Mouse (Mus musculus) lung, postnatal 4 days (tissue): Measurements from ENCODE around the gene Foxd4.
"Not testable (repeated sequence)": the region's sequence is repeated elsewhere in the genome, so short reads cannot be mapped to it uniquely, and the experiment has no call there.

Experiments
- DNase-seq, 2 experiments: peaks; one replicate each; pipeline ENCODE4 v3.0.0; 2021

Foxd4 gene

DNA sequence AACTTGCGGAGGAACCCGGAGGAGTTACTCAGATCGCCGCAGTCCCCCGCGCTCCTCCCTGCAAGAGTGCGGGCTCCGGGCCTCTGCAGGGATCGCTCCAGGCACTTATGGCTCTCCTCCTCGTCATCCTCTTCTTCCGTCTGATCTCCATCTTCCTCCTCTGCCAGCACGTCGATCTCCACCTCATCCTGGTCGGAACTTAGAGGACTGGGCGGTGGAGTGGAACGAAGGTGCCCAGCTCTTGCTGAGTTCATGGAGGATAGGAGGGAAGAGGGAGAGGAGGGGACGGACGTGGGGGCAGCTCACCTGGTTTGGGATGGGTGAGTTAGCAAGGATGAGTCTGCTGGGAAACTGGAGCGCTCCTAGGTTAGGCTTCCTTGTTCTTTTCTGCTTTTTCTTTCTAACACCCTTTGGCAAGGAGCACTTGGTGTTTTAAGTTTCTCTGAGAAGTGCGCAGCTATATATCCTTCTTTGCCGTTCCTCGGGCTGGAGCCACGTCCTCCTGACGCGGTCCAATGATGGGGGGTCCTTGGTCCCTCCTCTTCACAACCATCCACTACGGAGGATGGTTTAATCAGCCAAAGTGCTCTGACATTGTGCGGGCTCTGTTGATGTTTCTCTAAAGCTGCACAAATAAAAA lies at the start of gene Foxd4:
Foxd4 (minus strand) TSS at position 617 of the 640 bp plus-strand sequence.
- DNase-seq: no peak

DNA sequence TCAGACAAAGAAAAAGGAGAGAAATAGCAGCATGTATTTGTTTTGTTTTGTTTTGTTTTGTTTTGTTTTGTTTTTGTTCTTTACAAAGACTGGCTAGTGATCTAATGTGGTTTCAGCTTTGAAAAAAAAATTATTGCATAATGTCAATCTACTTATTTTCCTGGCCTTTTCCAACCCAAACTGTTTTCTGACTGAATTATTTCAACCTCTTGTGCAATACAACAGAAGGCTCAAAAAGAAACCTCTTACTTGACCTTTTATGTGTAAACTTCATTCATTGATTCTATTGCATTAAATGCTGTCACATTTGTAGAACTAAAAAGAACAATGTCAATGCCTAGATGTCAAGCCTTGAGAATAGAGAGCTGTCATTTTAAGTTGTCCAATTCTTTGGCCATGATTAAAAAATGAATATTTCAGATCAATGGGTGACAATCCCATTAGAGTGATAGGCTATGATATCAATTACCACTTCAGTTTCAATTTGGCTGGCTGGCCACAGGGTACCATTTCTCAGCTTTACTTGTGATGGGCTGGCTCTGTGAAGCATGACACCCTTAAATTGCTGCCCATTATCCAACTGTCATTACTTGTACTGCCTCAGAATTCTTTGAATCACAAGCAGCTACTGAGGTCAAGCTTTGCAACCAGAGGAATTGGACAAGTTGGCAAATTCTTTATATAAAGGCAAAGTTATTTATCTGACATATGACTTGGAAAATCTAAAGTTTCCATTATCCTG lies 44.7 kb upstream of the Foxd4 start:
- DNase-seq: no peak

GRCm38 (mm10) chr19:24937084-24937483 lies 36.1 kb upstream of the Foxd4 start:
- DNase-seq: peak in 1 of 2 experiments; percentile 5

DNA sequence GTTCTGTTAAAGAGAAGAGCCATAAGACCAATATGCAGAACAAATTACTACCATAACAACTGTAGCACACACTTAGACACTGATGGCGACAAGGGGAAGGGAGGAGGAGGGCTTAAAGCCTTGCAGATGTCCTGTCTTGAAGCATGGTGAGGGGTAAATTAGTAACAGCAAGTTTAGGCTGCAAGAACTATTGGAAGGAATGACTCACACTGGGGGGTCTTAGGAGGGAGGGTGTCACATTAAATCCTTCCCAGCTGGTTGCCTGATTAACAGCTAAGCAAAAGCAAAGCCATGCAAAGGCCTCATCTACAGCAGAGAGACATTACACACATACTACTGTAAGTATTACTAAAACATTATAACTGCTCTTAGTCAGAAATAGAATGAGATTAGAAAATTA lies 28.0 kb upstream of the Foxd4 start:
- no peak for DNase-seq

DNA sequence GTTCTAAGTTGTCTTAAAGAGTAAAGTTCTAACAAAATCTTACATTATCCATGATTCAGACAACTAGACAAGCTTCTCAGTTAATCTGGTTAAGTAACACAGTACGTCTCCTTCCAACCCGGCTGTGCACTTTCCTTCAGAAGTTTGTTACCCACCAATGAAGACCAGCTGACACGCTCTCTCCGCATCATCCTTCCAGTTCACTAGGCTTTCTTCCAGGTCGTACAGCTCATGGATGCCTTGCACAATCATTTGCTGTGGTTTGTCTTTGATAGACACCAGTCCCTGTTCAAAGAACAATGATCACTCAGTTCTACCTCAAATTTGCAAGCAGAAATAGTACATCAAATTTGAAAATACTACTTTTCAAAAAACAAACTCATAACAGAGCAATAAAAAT lies 19.9 kb upstream of the Foxd4 start:
- DNase-seq: no peak

- DNase-seq: peak in 1 of 2 experiments; percentile 1
These were observed 7.6 kb upstream of the Foxd4 start for GRCm38 (mm10) chr19:24908385-24909155.

DNA sequence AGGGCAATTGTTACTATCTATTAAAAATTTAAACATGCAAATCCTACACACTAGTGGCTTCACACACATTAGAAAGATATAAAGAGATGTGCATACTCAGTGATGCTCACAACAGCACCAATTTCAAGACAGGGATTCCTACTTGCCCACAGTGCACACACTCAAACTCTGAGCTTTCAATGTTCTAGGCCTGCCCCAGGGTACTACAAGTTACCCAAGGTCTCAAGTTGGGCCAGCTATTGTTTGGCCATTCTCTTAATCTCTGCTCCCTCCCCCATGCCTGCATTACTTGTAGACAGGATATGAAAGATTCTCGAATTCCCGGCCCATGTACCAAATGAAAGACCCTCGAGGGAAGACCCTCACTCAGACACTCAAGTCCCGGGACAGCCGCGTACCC lies 6.7 kb upstream of the Foxd4 start:
- no peak for DNase-seq

- no peak for DNase-seq
These were observed 1.8 kb upstream of the Foxd4 start for GRCm38 (mm10) chr19:24902821-24903220.

GRCm38 (mm10) chr19:24902256-24902655 lies 1.3 kb upstream of the Foxd4 start:
- DNase-seq: no peak

- DNase-seq: no peak
These were observed 669 bp upstream of the Foxd4 start for GRCm38 (mm10) chr19:24901666-24902065.

DNA sequence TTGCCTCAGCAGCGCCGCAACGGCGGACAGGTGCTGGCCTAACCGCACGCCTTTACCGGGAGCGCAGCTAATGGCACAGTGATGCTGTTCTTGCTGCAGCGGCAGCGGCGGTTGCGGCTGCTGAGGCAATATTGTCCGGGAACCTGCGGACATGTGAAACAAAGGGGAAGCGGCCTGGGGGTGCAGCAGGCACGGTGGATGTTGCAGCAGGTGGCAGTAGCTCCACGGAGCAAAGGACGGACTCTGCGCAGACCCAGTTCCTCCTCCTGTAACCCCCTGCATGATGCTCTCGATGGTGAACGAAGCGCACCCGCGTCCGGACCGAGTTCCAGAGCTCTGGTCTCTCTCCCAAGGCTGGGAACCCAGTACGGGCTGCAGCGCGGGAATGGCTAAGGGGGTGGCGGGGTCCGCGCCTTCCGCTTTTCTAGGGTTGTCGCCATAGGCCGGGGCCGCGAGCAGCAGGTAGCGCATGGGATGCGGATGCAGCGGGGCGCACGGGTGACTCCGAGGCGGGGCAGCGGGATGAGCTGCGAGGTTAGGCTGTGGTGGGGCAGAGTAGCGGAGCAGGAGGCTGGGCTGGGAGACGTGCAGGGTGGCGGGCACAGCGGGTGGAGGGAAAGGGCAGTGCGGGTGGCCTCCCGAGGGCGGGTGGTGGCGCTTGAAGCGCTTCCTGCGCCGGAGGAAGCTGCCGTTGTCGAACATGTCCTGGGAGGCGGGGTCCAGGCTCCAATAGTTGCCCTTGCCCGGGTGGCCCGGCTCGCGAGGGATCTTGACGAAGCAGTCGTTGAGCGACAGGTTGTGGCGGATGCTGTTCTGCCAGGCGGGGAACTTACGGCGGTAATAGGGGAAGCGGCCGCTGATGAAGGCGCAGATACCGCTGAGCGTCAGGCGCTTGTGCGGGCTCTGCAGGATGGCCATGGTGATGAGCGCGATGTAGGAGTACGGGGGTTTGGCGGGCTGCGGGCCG lies 1.1 kb downstream of the Foxd4 start:
- DNase-seq: peak; percentile 32 to 42

GRCm38 (mm10) chr19:24898737-24899577 lies 2.0 kb downstream of the Foxd4 start:
- peak in 1 of 2 experiments; percentile 5 for DNase-seq

- no peak for DNase-seq
These were observed 2.9 kb downstream of the Foxd4 start for GRCm38 (mm10) chr19:24897896-24898736.

DNA sequence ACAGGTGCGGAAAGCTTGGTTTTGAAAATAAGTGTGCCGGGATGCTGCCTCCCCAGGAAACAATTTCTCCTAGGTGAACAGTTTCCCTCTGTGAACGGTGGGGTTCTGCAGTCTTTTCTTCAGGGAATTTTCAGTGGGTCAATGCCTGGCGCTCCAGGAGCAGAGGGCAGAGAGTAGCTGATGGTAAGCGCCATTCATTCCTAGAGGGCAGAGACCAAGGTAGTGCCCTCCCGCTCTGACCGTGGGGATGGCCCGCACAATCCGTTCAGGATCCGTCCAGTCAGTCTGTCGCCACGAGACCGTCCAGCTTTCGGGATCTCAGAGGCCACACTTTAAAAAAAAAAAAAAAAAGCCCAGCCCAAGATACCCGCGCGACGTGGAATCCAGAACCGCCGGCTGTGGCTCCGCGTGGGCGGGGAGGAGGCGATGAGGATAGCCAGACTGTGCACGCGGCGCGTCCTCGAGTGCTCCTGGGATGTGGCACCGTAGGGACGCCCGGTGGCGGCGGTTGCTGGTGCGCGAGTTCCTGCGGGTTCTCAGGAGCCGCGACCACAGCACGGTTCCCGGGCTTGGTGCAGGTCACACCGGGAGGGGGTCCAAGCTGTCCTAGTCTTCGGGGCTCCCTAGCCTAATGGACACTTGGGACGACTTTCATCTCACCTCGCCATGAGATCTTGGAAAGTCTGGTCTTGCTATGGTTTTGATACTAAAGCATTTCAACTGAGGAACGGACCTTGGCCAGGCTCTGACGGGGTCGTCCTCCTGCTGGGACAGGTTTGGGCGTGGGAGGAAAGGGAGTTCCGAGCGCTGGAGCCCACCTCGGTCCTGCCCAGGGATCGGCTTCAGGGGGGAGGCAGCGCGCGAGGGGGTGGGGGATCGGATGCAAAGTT lies 3.7 kb downstream of the Foxd4 start:
- DNase-seq: peak in 1 of 2 experiments; percentile 18

DNA sequence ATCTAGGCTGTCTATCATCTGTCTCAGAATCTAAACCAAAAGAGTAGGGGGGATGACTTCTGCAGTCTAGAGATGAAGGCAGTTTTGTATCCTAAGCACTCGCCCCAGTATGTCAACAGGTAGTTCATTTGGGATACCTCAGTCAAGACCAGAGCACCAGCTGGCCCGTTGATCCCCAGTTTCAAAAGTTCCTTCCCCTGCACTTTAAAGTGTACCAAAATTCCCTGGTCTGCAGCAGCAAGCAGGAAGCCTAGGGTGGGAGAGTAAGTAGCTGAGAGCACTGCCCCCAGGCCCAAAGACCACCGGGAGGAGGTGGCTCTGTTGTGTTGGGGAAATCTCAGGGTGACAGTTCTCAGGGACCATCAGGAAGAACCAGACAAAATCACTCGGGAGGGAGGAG lies 4.5 kb downstream of the Foxd4 start:
- no peak for DNase-seq

DNA sequence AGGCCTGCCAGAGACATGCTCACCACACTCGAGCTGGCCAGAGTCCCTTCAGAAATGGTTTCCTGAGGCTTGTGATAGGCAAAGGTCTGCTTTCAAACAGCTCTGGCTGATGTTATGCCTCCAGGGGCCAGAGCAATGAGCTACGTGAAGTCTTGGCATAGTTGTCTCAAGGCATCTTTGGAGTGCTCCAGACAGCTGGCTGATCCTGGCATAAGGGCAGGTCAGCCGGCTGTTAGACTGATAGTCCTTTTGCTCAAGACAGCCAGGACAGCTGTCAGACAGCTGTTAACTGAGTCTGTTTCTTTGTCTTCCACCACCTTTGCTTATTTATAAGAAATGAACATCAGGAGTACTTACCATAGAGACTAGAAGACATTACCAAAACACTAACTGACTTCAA lies 14.1 kb downstream of the Foxd4 start:
- DNase-seq: no peak

GRCm38 (mm10) chr19:24885504-24885903 lies 15.5 kb downstream of the Foxd4 start:
- DNase-seq: peak in 1 of 2 experiments; percentile 58

DNA sequence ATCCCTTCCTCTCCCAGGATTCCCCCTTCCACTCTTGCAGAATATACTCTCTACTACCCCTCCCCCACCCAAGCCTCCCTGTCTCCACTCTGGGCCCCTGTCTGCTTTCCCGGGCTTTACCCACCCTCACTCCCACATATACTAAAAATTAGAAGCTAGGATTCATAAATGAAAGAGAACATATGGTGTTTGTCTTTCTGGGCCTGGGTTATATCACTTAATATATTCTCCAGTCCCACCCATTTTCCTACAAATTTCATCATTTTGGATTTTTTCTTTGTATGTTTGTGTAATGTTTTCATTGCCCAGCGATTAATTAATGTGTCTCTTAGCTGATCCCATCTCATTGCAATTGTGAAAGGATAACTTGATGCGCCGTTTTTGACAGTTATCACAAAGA lies 19.8 kb downstream of the Foxd4 start:
- no peak for DNase-seq

DNA sequence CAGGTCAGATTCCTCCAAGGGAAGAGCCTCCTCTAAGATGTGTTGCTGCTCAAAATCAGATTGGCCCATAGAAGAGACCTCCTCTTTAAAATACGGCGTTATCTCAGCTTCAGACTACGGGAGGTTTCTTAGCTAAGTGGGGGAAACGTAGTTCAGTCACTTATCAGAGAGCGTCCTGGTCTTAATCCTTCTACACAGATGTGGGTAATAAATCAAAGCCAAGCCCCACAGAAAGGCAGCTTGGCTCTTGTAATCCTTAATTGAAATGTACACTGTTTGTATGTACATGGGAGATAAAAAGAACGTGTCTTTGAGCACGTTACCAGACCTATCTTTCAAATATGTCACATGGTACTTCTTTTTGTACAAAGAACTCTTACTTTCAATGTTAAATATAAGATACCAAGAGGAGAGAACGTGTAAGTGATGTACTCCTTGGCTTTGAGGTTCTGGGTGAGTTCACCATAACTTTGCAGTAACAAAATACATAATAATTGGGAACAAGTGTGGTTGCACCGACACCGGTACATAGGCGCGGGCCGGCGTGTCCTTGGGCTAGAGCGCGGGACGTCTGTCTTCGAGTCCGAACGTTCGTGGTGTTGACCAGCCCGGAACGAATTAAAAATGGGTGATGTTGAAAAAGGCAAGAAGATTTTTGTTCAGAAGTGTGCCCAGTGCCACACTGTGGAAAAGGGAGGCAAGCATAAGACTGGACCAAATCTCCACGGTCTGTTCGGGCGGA lies 25.7 kb downstream of the Foxd4 start, which contains the start of gene Gm10053:
Gm10053 (plus strand) TSS at position 558 of the 742 bp plus-strand sequence.
- DNase-seq: not testable (repeated sequence)
